Mouse (Mus musculus) liver, embryonic 14.5 days (tissue): ENCODE data around the gene Cxcr5.

Experiments
- CTCF ChIP-seq: IDR thresholded peaks from 2 replicates; pipeline ENCODE4 v1.5.1; 2016; ENCODE audit warnings: antibody characterized with exemption, low read depth, control low read depth
- EP300 ChIP-seq: IDR thresholded peaks from 2 replicates; pipeline ENCODE4 v1.6.1; 2016; ENCODE audit warnings: antibody characterized with exemption, low read depth

- TF ChIP-seq CTCF (no peak), EP300 (no peak)
Observed at GRCm38 (mm10) chr9:44508721-44509486, 52.8 kb downstream of the Cxcr5 start.
